Mouse (Mus musculus) erythroblast, embryonic 14.5 days (primary cell): ENCODE results near the gene Cep128. TPM values are rescaled to one million over a fixed set of nuclear protein-coding genes. Genes with fewer than 3 reads are reported as not detected.

Experiments
- H3K27me3 ChIP-seq: 2 replicates; pipeline ENCODE4 v1.6.1; 2012; ENCODE audit warnings: inconsistent platforms; ENCODE audit not compliant: control insufficient read depth
- H3K36me3 ChIP-seq: 2 replicates; pipeline ENCODE4 v1.6.1; 2012; ENCODE audit warnings: mild to moderate bottlenecking, inconsistent platforms; ENCODE audit not compliant: control insufficient read depth
- H3K4me1 ChIP-seq: 2 replicates; pipeline ENCODE4 v1.6.1; 2012; ENCODE audit warnings: inconsistent platforms; ENCODE audit not compliant: control insufficient read depth
- H3K4me3 ChIP-seq: replicated peaks from 2 replicates; pipeline ENCODE3; 2012; ENCODE audit warnings: moderate library complexity, mild to moderate bottlenecking, inconsistent platforms
- H3K9me3 ChIP-seq: 2 replicates; pipeline ENCODE4 v1.6.1; 2012; ENCODE audit warnings: low read length, inconsistent platforms, mixed read lengths; ENCODE audit not compliant: control insufficient read depth
- GATA1 ChIP-seq: IDR thresholded peaks from 2 replicates; pipeline ENCODE4 v1.6.1; 2012; ENCODE audit warnings: low read length, inconsistent platforms, mixed read lengths
- TAL1 ChIP-seq: IDR thresholded peaks from 3 replicates; pipeline ENCODE4 v1.6.1; 2012; ENCODE audit warnings: low read length, inconsistent platforms, mixed read lengths
- polyA plus RNA-seq: library from polyadenylated mRNA; stranded (reverse); fragments of >175 nt; gene quantifications from 2 replicates; pipeline ENCODE4 v1.2.3, GENCODE M21; 2012

Cep128 gene
- polyA plus RNA-seq, 1 experiment: 1.4 TPM

DNA sequence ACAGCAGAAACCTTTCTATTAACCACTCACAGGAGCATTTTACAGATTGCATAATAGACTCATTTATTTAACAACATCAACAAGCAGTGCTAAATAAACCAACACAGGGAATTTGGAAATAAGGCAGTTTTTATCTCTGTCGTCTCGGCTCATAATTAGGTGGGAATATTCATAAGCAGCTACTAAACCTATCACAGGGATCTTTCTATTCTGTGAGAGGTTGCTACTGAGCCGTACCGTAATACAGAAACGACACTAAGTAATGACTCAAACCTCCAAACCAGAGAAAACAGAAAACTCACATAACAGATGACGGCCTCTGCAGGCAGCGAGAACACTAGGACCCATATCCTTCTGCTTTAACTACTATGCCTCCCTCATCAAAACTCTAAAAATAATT lies 163.6 kb downstream of the Cep128 start:
- no peak overlapping the region for H3K4me3 ChIP-seq
- no peaks in the 10 kb centered on the region for H3K4me1 ChIP-seq
- H3K27me3 ChIP-seq: no peaks in the 10 kb centered on the region
- no peak for TF ChIP-seq GATA1
- TF ChIP-seq TAL1: no peak
- peaks cover 2% of the 10 kb centered on the region for H3K36me3 ChIP-seq
- H3K9me3 ChIP-seq: no peaks in the 10 kb centered on the region

DNA sequence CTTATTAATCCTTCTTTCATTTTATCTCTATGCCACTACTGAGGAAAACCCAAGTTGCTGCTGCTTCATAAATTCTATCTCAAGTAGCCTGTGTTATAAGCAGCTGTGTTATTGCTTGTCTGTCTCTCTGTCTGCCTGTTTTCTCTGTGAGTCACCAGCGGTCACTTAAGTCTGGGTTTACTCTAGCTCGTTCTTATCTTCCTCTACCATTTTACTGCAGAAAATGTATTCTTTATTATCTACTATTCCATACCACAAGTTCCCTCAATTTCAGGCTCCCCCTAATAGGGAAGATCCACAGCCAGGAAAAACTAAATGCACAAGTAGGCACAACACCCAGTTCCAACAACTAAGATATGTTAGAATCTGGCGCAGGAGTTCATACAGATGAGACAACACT lies 178.7 kb downstream of the Cep128 start:
- Histone ChIP-seq H3K4me1 (peaks cover 22% of the 10 kb centered on the region), H3K36me3 (peaks cover 14% of the 10 kb centered on the region), H3K27me3 (no peaks in the 10 kb centered on the region), H3K9me3 (no peaks in the 10 kb centered on the region), H3K4me3 (no peak overlapping the region)
- TF ChIP-seq TAL1 (no peak), GATA1 (no peak)

DNA sequence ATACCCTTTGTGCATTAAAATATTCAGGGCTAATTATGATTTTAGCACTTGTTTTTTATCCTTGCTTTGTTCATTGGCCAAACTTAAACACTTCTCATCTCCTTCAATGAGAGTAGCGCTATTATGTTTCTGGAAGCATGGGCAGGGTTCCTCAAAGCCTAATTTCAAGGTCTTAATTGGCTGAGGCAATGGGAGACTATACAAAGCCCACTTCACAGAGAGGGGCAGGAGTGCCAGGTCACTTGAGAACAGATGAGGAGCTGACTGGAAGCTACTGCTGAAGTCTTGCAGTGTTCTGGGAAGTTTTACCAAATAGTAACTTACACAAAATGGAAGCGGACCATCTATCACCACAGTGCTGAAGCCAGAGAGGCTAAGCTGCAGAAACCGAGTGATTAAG lies 179.9 kb downstream of the Cep128 start:
- Histone ChIP-seq H3K4me3 (no peak overlapping the region), H3K27me3 (no peaks in the 10 kb centered on the region), H3K9me3 (no peaks in the 10 kb centered on the region), H3K4me1 (peaks cover 22% of the 10 kb centered on the region), H3K36me3 (peaks cover 15% of the 10 kb centered on the region)
- no peak for TF ChIP-seq GATA1
- TF ChIP-seq TAL1: no peak

DNA sequence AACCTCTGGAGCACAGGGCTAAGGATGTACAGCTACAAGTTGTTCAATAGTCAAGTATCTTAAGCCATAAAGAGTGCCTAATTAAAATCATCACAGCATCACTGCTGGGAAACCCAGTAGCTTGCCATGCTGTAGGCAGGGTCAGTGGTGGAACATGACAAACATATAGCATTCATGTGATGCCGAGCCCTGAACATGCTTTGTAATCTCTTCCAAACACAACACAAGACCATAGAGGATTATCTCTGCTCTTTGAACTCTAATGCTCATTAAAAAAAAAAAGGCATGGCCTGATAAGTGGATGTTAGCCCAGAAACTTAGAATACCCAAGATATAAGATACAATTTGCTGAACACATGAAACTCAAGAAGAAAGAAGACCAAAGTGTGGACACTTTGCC lies 181.7 kb downstream of the Cep128 start:
- Histone ChIP-seq H3K36me3 (peaks cover 7% of the 10 kb centered on the region; the same call in 1 of the 2 replicates), H3K4me1 (peaks cover 19% of the 10 kb centered on the region), H3K9me3 (no peaks in the 10 kb centered on the region), H3K27me3 (no peaks in the 10 kb centered on the region), H3K4me3 (no peak overlapping the region)
- TF ChIP-seq GATA1: no peak
- no peak for TF ChIP-seq TAL1

DNA sequence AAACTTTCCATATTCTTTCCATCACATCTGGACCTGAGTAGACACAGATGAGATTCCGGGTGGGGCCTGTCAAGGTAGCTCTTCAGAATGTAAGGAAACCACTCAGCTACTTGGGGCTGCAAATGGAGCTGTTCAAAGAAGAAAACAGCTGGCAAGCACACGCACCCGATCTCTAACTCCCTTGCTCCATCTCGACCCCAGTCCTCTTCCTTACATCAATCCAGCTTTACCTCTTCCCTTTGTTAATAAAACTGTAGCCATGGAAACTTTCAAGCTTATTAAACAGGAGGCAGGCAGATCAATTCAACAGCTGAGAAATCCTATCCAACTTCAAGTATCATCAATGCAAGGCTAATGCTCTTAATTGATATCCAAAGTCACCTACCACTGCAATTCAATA lies 195.1 kb downstream of the Cep128 start:
- no peak overlapping the region for H3K4me3 ChIP-seq
- no peak for TF ChIP-seq TAL1
- TF ChIP-seq GATA1: no peak
- no peaks in the 10 kb centered on the region for H3K9me3 ChIP-seq
- H3K4me1 ChIP-seq: no peaks in the 10 kb centered on the region
- H3K27me3 ChIP-seq: no peaks in the 10 kb centered on the region
- peaks cover 15% of the 10 kb centered on the region for H3K36me3 ChIP-seq

DNA sequence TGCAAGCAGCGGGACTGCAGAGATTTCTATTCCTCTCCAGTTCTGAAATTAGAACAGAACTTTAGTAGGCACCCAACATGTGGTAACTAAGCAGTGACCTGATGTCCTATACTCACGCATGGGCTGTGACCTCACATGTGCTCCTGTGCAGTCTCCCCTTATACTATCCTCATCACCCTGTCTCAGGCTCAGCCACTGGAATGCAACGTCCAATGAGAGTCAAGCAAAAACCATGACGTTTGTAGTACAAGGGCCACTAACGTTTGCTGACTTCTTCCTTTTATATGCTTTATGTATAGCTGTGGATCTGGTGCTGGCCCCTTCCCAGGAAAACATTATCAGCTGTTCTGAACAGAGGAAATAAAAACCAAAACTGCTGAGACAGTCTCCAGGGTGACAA lies 198.6 kb downstream of the Cep128 start:
- H3K36me3 ChIP-seq: peaks cover 15% of the 10 kb centered on the region
- no peak for TF ChIP-seq GATA1
- no peak for TF ChIP-seq TAL1
- H3K4me3 ChIP-seq: no peak overlapping the region
- H3K4me1 ChIP-seq: no peaks in the 10 kb centered on the region
- H3K27me3 ChIP-seq: no peaks in the 10 kb centered on the region
- H3K9me3 ChIP-seq: no peaks in the 10 kb centered on the region

DNA sequence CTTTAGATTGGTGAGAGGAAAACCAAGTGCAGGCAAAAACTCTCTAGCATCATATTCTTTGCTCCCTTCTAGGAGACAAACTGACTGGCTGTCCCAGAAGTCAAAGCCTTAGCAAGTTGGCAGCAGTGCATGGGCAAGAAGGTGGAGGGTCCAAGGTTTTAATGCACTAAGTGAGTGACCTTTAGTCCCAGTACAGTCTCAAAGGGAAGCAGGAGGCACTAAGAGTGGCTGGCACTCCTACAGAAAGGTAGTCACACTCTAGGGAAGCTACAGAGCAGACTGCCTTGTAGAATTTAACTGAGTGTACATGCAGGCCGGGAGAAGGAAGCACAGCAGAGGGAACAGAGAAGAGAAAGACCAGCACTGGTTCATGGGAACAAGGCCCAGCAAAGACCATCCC lies 199.6 kb downstream of the Cep128 start:
- Histone ChIP-seq H3K4me3 (no peak overlapping the region), H3K36me3 (peaks cover 15% of the 10 kb centered on the region), H3K27me3 (no peaks in the 10 kb centered on the region), H3K9me3 (no peaks in the 10 kb centered on the region), H3K4me1 (no peaks in the 10 kb centered on the region)
- TF ChIP-seq TAL1 (no peak), GATA1 (no peak)

DNA sequence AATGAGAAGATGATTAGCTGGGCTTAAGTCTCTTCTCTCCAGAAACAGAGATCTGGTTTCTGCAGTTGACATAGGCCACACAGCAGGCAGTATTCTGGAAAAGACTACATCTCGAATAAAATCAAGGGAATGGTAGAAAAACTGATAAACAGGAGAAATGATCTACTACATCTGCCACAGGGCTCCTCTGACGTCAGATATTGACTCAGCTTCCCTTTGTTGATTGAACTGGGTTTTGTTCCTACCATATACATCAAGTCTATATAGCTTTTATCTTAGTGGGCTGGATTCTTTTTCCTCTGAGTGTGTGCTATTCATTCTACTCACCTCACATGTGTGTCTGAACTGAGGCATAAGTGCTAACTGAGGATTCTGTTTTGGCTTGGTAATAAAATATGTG lies 200.3 kb downstream of the Cep128 start:
- H3K36me3 ChIP-seq: peaks cover 15% of the 10 kb centered on the region
- H3K27me3 ChIP-seq: no peaks in the 10 kb centered on the region
- H3K4me1 ChIP-seq: no peaks in the 10 kb centered on the region
- TF ChIP-seq GATA1 (no peak), TAL1 (no peak)
- H3K4me3 ChIP-seq: no peak overlapping the region
- H3K9me3 ChIP-seq: no peaks in the 10 kb centered on the region

DNA sequence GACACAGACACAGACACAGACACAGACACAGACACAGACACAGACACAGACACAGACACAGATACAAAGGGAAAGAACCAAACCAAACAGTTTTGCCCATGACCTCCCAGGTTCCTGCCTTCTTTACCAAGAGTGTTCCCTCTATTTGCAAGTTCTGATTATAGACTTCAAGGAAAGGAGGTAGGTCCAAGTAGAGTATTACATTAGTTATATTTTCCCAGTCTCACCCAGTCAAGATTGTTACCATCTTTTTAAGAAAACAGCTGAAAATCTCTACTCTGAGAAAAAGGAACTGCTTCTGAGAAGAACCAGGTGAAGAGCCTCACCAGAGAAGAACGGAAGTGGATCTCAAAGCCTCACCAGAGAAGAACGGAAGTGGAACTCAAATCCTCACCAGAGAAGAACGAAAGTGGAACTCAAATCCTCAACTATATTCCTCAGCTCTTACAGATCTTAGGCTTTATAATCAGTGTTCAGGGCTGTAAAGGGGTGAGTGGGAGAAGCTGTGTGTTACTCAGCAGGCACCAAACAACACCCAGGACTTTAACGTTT lies 200.8 kb downstream of the Cep128 start:
- Histone ChIP-seq H3K4me3 (no peak overlapping the region), H3K36me3 (peaks cover 13% of the 10 kb centered on the region), H3K27me3 (no peaks in the 10 kb centered on the region), H3K4me1 (no peaks in the 10 kb centered on the region), H3K9me3 (no peaks in the 10 kb centered on the region)
- TF ChIP-seq GATA1 (no peak), TAL1 (no peak)

DNA sequence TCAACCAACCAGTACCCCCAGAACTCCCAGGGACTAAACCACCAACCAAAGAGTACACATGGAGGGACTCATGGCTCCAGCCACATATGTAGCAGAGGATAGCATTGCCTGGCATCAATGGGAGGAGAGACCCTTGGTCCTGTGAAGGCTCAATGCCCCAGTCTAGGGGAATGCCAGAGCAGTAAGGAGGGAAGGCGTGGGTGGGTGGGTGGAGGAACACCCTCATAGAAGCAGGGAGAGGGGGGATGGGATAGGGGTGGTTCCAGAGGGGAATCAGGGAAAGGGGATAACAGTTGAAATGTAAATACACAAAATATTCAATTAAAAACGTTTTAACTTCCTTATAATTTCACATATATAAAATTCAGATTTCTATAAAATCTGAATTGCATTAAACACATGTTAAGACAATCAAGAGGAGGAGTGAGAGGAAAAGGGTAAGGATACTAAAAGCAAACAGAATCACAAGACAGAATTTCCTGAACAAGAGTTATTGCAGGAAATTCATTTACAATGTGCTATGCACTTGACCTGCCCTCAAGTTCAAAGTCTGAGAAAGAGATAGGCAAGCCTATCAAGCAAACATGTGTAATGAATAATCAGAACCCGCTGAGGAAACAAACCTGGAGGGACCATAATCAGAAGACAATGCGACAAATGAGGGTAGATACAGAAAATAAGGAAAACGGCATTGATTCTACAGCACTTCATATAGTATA lies 207.2 kb downstream of the Cep128 start:
- no peaks in the 10 kb centered on the region for H3K27me3 ChIP-seq
- no peak overlapping the region for H3K4me3 ChIP-seq
- H3K4me1 ChIP-seq: no peaks in the 10 kb centered on the region
- no peaks in the 10 kb centered on the region for H3K36me3 ChIP-seq
- H3K9me3 ChIP-seq: no peaks in the 10 kb centered on the region
- TF ChIP-seq GATA1 (no peak), TAL1 (no peak)
